Mouse (Mus musculus): Measurements from ENCODE around the gene Armc7. TPM values are rescaled to one million over a fixed set of nuclear protein-coding genes. Genes with fewer than 3 reads are reported as not detected.
A peak's percentile ranks its signal among the peaks of the same experiment; 100 is the strongest.
"Not testable (repeated sequence)": the region's sequence is repeated elsewhere in the genome, so short reads cannot be mapped to it uniquely, and the experiment has no call there.

The Armc7 gene
- total and polyA plus RNA-seq, 3 experiments = 6.0 to 24.4 (median 7.8) TPM

DNA sequence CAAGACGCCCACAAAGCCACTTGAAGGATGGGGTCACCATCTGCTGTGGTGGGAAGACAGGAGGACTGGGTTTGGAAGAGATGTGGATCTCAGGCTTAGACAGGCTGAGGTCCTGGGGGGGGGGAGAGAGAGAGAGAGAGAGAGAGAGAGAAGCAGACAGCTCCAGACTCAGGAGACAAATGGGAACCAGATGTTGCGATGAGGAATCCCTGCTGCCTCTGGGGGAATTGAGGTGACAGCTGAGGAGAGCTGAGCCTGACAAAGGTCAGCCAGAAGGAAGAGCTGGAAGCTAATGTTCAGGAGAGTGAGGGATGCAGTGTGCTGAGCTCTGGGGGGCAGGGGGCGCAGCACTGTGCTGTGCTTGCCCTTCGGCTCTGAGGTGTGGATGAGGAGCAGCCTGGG is 8.2 kb upstream of the Armc7 start:
- Histone ChIP-seq H3K36me3 (replicated peaks) (no peaks in the 10 kb centered on the region), H3K27me3 (ENCODE audit: insufficient read depth, low read length) (peaks cover 52% of the 10 kb centered on the region), H3K4me3 (ENCODE audit: low read depth, low read length) (no peak overlapping the region), H3K9me3 (replicated peaks) (no peaks in the 10 kb centered on the region), H3K4me1 (ENCODE audit: insufficient read depth, low read depth, low read length) (peaks cover 9% of the 10 kb centered on the region)
- ATAC-seq (ENCODE audit: extremely low read depth, insufficient number of reproducible peaks, low FRiP score, poor library complexity, severe bottlenecking) = no peak
- TF ChIP-seq CTCF (IDR thresholded peaks at IDR 0.05; ENCODE audit: low read depth, low read length) = no peak
- TF ChIP-seq GATA1 (IDR thresholded peaks at IDR 0.05; ENCODE audit: borderline replicate concordance, low read length) = no peak
- no peak for TF ChIP-seq POLR2AphosphoS5 (IDR thresholded peaks at IDR 0.05; ENCODE audit: insufficient replicate concordance, low read depth, low read length)
- TF ChIP-seq TAL1 (conservative IDR thresholded peaks at IDR 0.05; ENCODE audit: low read depth, low read length) = no peak
- no peak for TF ChIP-seq GATA2 (IDR thresholded peaks at IDR 0.05; ENCODE audit: borderline replicate concordance, low read depth, low read length)
- DNase-seq (ENCODE audit: low spot score) = no peak

GRCm38 (mm10) chr11:115472183-115472582 is 3.3 kb upstream of the Armc7 start:
- ATAC-seq (ENCODE audit: extremely low read depth, insufficient number of reproducible peaks, low FRiP score, poor library complexity, severe bottlenecking) (no peak), DNase-seq (ENCODE audit: low spot score) (no peak)
- Histone ChIP-seq H3K4me1 (ENCODE audit: insufficient read depth, low read depth, low read length) (peaks cover 53% of the 10 kb centered on the region), H3K36me3 (replicated peaks) (peaks cover 4% of the 10 kb centered on the region), H3K4me3 (ENCODE audit: low read depth, low read length) (no peak overlapping the region), H3K9me3 (replicated peaks) (no peaks in the 10 kb centered on the region), H3K27me3 (ENCODE audit: insufficient read depth, low read length) (peaks cover 24% of the 10 kb centered on the region)
- TF ChIP-seq TAL1 (conservative IDR thresholded peaks at IDR 0.05; ENCODE audit: low read depth, low read length) (no peak), GATA1 (IDR thresholded peaks at IDR 0.05; ENCODE audit: borderline replicate concordance, low read length) (no peak), GATA2 (IDR thresholded peaks at IDR 0.05; ENCODE audit: borderline replicate concordance, low read depth, low read length) (no peak), POLR2AphosphoS5 (IDR thresholded peaks at IDR 0.05; ENCODE audit: insufficient replicate concordance, low read depth, low read length) (no peak), CTCF (IDR thresholded peaks at IDR 0.05; ENCODE audit: low read depth, low read length) (no peak)

- ATAC-seq (ENCODE audit: extremely low read depth, insufficient number of reproducible peaks, low FRiP score, poor library complexity, severe bottlenecking) = peak; percentile 35; the same call in 1 of the 2 replicates
- no peak for TF ChIP-seq GATA1 (IDR thresholded peaks at IDR 0.05; ENCODE audit: borderline replicate concordance, low read length)
- peak; percentile 99 for TF ChIP-seq CTCF (IDR thresholded peaks at IDR 0.05; ENCODE audit: low read depth, low read length)
- peaks cover 11% of the 10 kb centered on the region for H3K36me3 ChIP-seq (replicated peaks)
- H3K4me3 ChIP-seq (ENCODE audit: low read depth, low read length) = no peak overlapping the region
- no peaks in the 10 kb centered on the region for H3K9me3 ChIP-seq (replicated peaks)
- peak; percentile 85 for DNase-seq (ENCODE audit: low spot score)
- peaks cover 15% of the 10 kb centered on the region for H3K27me3 ChIP-seq (ENCODE audit: insufficient read depth, low read length)
- peaks cover 53% of the 10 kb centered on the region for H3K4me1 ChIP-seq (ENCODE audit: insufficient read depth, low read depth, low read length)
Observed at GRCm38 (mm10) chr11:115473626-115474275, 1.7 kb upstream of the Armc7 start.

GRCm38 (mm10) chr11:115475758-115476237 is 331 bp downstream of the Armc7 start:
- Histone ChIP-seq H3K4me3 (ENCODE audit: low read depth, low read length) (peak overlapping the region; percentile 92), H3K36me3 (replicated peaks) (peaks cover 32% of the 10 kb centered on the region), H3K27me3 (ENCODE audit: insufficient read depth, low read length) (peaks cover 6% of the 10 kb centered on the region; the same call in 1 of the 2 replicates), H3K4me1 (ENCODE audit: insufficient read depth, low read depth, low read length) (peaks cover 53% of the 10 kb centered on the region), H3K9me3 (replicated peaks) (no peaks in the 10 kb centered on the region)
- TF ChIP-seq POLR2AphosphoS5 (IDR thresholded peaks at IDR 0.05; ENCODE audit: insufficient replicate concordance, low read depth, low read length) = no peak
- TF ChIP-seq TAL1 (conservative IDR thresholded peaks at IDR 0.05; ENCODE audit: low read depth, low read length) = no peak
- no peak for TF ChIP-seq CTCF (IDR thresholded peaks at IDR 0.05; ENCODE audit: low read depth, low read length)
- no peak for TF ChIP-seq GATA2 (IDR thresholded peaks at IDR 0.05; ENCODE audit: borderline replicate concordance, low read depth, low read length)
- TF ChIP-seq GATA1 (IDR thresholded peaks at IDR 0.05; ENCODE audit: borderline replicate concordance, low read length) = no peak
- ATAC-seq (ENCODE audit: extremely low read depth, insufficient number of reproducible peaks, low FRiP score, poor library complexity, severe bottlenecking) = no peak
- DNase-seq (ENCODE audit: low spot score) = no peak

DNA sequence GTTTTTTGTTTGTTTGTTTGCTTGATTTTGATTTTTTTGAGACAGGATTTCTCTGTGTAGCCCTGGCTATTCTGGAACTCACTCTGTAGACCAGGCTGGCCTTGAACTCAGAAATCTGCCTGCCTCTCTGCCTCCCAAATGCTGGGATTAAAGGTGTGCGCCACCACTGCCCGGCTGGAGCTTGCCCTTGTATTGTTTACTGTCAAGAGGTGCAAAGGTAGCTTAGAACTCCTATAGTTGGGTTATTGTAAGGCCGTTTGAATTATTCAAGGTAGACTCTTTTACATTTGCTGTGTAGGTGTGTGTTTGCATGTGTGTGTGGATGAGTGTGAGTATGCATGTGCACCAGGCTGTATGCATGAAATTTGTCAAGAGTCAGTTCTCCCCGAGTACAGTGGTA is 1.2 kb downstream of the Armc7 start:
- not testable (repeated sequence) for DNase-seq (ENCODE audit: low spot score); H3K27me3 ChIP-seq (ENCODE audit: insufficient read depth, low read length); H3K9me3 ChIP-seq (replicated peaks); ATAC-seq (ENCODE audit: extremely low read depth, insufficient number of reproducible peaks, low FRiP score, poor library complexity, severe bottlenecking)
- peaks cover 53% of the 10 kb centered on the region for H3K4me1 ChIP-seq (ENCODE audit: insufficient read depth, low read depth, low read length)
- peaks cover 38% of the 10 kb centered on the region for H3K36me3 ChIP-seq (replicated peaks)
- peak overlapping the region; percentile 92; the same call in 1 of the 2 replicates for H3K4me3 ChIP-seq (ENCODE audit: low read depth, low read length)

DNA sequence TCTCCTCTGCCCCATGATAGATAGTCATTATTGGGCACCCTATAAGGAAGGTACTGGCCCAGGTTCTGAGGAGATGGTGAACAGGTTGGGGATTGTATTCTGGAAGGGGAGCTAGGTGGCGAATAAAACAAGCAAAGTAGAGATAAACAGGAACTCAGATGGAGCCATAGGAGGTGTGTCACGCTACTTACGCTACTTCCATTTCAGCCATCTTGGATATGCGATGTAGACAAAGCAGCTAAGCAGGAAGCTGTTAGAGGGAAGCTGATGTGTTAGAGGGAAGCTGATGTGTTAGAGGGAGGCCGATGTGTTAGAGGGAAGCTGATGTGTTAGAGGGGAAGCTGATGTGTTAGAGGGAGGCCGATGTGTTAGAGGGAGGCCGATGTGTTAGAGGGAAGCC is 1.9 kb downstream of the Armc7 start:
- peaks cover 42% of the 10 kb centered on the region for H3K36me3 ChIP-seq (replicated peaks)
- peaks cover 49% of the 10 kb centered on the region for H3K4me1 ChIP-seq (ENCODE audit: insufficient read depth, low read depth, low read length)
- ATAC-seq (ENCODE audit: extremely low read depth, insufficient number of reproducible peaks, low FRiP score, poor library complexity, severe bottlenecking); H3K4me3 ChIP-seq (ENCODE audit: low read depth, low read length); H3K9me3 ChIP-seq (replicated peaks); DNase-seq (ENCODE audit: low spot score); H3K27me3 ChIP-seq (ENCODE audit: insufficient read depth, low read length): not testable (repeated sequence)

GRCm38 (mm10) chr11:115478296-115478938 is 3.0 kb downstream of the Armc7 start:
- no peak for DNase-seq (ENCODE audit: low spot score)
- Histone ChIP-seq H3K4me3 (ENCODE audit: low read depth, low read length) (no peak overlapping the region), H3K36me3 (replicated peaks) (peaks cover 49% of the 10 kb centered on the region), H3K9me3 (replicated peaks) (no peaks in the 10 kb centered on the region), H3K4me1 (ENCODE audit: insufficient read depth, low read depth, low read length) (peaks cover 40% of the 10 kb centered on the region), H3K27me3 (ENCODE audit: insufficient read depth, low read length) (no peaks in the 10 kb centered on the region)
- ATAC-seq (ENCODE audit: extremely low read depth, insufficient number of reproducible peaks, low FRiP score, poor library complexity, severe bottlenecking) = no peak
- no peak for TF ChIP-seq POLR2AphosphoS5 (IDR thresholded peaks at IDR 0.05; ENCODE audit: insufficient replicate concordance, low read depth, low read length)

All from G1E (cell line).